Mouse (Mus musculus): ENCODE results near the gene Lamtor2.

DNA sequence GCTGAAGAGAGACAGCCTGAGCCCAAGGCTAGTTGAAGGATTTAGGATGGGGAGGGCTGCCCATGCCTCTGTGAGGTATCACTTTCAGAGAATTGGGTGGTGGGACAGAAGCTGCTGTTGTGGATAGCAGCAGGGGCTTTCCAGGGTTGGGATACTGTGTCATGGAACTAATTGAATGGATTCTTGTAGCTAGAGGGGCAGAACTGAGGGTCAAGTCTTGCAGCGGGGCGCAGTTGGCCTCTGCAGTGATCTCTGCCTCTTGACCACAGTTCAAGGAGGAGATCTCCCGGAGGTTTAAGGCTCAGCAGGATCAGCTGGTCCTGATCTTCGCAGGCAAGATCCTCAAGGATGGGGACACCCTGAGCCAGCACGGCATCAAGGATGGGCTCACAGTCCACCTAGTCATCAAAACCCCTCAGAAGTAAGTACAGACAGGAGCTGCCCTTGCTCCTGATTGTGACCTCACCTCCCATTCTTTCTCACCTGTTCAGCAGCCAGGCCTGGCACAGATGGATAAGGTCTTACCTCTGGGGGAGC lies 2.3 kb upstream of the Lamtor2 start:
- no peak for TF ChIP-seq GATA1 (IDR thresholded peaks at IDR 0.05; ENCODE audit: borderline replicate concordance, low read length)
- TF ChIP-seq FLI1 (IDR thresholded peaks at IDR 0.05; ENCODE audit: low read length), result no peak

Data from megakaryocyte, embryonic 14.5 days (primary cell).